Mouse (Mus musculus): ENCODE data around the gene B3galt6. TPM values are rescaled to one million over a fixed set of nuclear protein-coding genes. Genes with fewer than 3 reads are reported as not detected.

The B3galt6 gene
- polyA plus RNA-seq, 1 experiment from 2014 or later = 8.8 TPM

- Histone ChIP-seq H3K27ac (replicated peaks) (no peak overlapping the region), H3K36me3 (peaks cover 84% of the 10 kb centered on the region), H3K4me2 (no peak overlapping the region), H3K4me1 (no peaks in the 10 kb centered on the region), H3K9me3 (no peaks in the 10 kb centered on the region), H3K9ac (no peak overlapping the region), H3K27me3 (replicated peaks) (no peaks in the 10 kb centered on the region), H3K4me3 (no peak overlapping the region)
- ATAC-seq (ENCODE audit: extremely low read depth, insufficient number of reproducible peaks, low FRiP score, low TSS enrichment) = no peak; the same call in 1 of the 2 replicates
- WGBS = 93% methylated on average over 6 of the region's 6 CpGs
Measured at GRCm38 (mm10) chr4:155955491-155955890, 37.0 kb downstream of the B3galt6 start.

DNA sequence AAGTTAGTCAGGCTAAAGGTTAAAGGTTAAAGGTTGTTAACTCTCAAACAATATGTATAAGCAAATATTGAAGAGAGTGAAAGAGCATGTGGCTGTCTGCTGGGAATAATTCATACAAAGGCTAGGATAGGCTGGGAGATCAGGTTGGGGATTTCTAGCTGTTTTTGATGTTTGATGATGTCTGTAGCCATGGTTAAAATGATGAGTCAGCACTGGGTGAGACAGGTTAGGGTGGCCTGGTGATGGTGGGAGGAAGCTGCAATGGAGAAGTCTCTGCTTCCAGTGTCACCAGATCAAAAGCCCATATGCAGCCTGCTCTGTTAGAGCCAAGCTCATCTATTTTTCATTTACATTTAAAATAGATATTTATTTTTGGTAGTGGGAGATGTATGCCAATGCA lies 45.4 kb downstream of the B3galt6 start:
- no peak for ATAC-seq (ENCODE audit: extremely low read depth, insufficient number of reproducible peaks, low FRiP score, low TSS enrichment)
- peaks cover 57% of the 10 kb centered on the region for H3K36me3 ChIP-seq

GRCm38 (mm10) chr4:155944271-155944670 lies 48.2 kb downstream of the B3galt6 start:
- H3K36me3 ChIP-seq = peaks cover 29% of the 10 kb centered on the region
- WGBS = under 1% methylated on average over 17 of the region's 17 CpGs
- H3K4me1 ChIP-seq = peaks cover 25% of the 10 kb centered on the region
- H3K4me3 ChIP-seq = peak overlapping the region; percentile 99
- H3K9ac ChIP-seq = peak overlapping the region; percentile 97
- no peak for ATAC-seq (ENCODE audit: extremely low read depth, insufficient number of reproducible peaks, low FRiP score, low TSS enrichment)
- peak overlapping the region; percentile 77 for H3K27ac ChIP-seq (replicated peaks)
- H3K9me3 ChIP-seq = no peaks in the 10 kb centered on the region
- H3K4me2 ChIP-seq = peak overlapping the region; percentile 97
- no peaks in the 10 kb centered on the region; the same call in 1 of the 2 replicates for H3K27me3 ChIP-seq (replicated peaks)

More for the DNA sequence above, 45.4 kb downstream of the B3galt6 start:
- no peak overlapping the region for H3K4me3 ChIP-seq
- no peak overlapping the region for H3K27ac ChIP-seq (replicated peaks)
- no peaks in the 10 kb centered on the region for H3K27me3 ChIP-seq (replicated peaks)
- peaks cover 25% of the 10 kb centered on the region for H3K4me1 ChIP-seq
- H3K4me2 ChIP-seq = no peak overlapping the region
- no peaks in the 10 kb centered on the region for H3K9me3 ChIP-seq
- no peak overlapping the region for H3K9ac ChIP-seq

- H3K4me3 ChIP-seq = peak within 1 kb of the TSS; percentile 99
- peak; percentile 91 for ATAC-seq (ENCODE audit: extremely low read depth, insufficient number of reproducible peaks, low FRiP score, low TSS enrichment)
- H3K36me3 ChIP-seq = peaks cover 23% of the 10 kb centered on the region
- H3K27me3 ChIP-seq (replicated peaks) = no peaks in the 10 kb centered on the region; the same call in 1 of the 2 replicates
- H3K27ac ChIP-seq (replicated peaks) = peak within 1 kb of the TSS; percentile 84
- peak within 1 kb of the TSS; percentile 97 for H3K9ac ChIP-seq
- WGBS = under 1% methylated on average over 73 of the region's 85 CpGs
- H3K4me2 ChIP-seq = peak within 1 kb of the TSS; percentile 97
- no peaks in the 10 kb centered on the region for H3K9me3 ChIP-seq
- peaks cover 25% of the 10 kb centered on the region for H3K4me1 ChIP-seq
Measured at GRCm38 (mm10) chr4:155943534-155944249, 48.8 kb downstream of the B3galt6 start, which contains the start of gene Ube2j2. TSS of gene Ube2j2 (plus strand) at chr4:155943831.

DNA sequence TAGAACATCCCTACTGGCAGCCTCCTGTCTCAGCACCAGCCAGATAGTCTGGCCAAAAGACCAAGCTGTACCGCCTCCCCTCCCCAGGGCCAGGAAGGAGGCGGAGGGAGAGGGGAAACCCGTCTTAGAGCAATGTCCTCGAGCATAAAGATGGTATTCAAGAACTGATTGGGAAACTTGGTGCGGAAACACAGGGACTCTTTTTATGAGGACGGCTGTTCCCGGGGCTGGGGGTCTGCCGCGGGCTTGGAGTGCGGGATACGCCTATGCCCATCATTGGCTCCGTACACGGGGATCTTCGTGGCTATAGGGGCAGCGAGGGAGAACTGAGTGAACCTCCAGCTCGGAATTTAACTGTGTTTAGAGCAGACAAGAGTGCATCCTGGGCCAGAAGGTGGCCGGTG lies 49.4 kb downstream of the B3galt6 start:
- peak overlapping the region; percentile 99 for H3K4me3 ChIP-seq
- H3K9ac ChIP-seq = peak overlapping the region; percentile 83
- H3K27ac ChIP-seq (replicated peaks) = peak overlapping the region; percentile 84
- H3K36me3 ChIP-seq = peaks cover 17% of the 10 kb centered on the region
- H3K4me2 ChIP-seq = peak overlapping the region; percentile 97
- H3K27me3 ChIP-seq (replicated peaks) = no peaks in the 10 kb centered on the region; the same call in 1 of the 2 replicates
- no peak for ATAC-seq (ENCODE audit: extremely low read depth, insufficient number of reproducible peaks, low FRiP score, low TSS enrichment)
- H3K9me3 ChIP-seq = no peaks in the 10 kb centered on the region
- peaks cover 25% of the 10 kb centered on the region for H3K4me1 ChIP-seq
- 1% methylated on average over 17 of the region's 17 CpGs for WGBS

Other genes with a start within 250 kb of the B3galt6 start
- gene Atad3a, start 231.6 kb downstream of the B3galt6 start, polyA plus RNA-seq (2015; fragmentation: Nextera tagmentation; extraction: Ambion mirVana) = 87.7 and 93.2 TPM in 2 replicates
- gene Vwa1, start 218.0 kb downstream of the B3galt6 start, polyA plus RNA-seq (2015; fragmentation: Nextera tagmentation; extraction: Ambion mirVana) = 3.5 and 3.7 TPM in 2 replicates
- gene Tmem88b, start 206.8 kb downstream of the B3galt6 start, polyA plus RNA-seq (2015; fragmentation: Nextera tagmentation; extraction: Ambion mirVana) = 4.2 and 5.3 TPM in 2 replicates
- not detected in 2 replicates for gene Ankrd65, start 202.2 kb downstream of the B3galt6 start, polyA plus RNA-seq (2015; fragmentation: Nextera tagmentation; extraction: Ambion mirVana)
- gene Mrpl20, start 189.8 kb downstream of the B3galt6 start, polyA plus RNA-seq (2015; fragmentation: Nextera tagmentation; extraction: Ambion mirVana) = 138 and 157 TPM in 2 replicates
- gene Ccnl2, start 180.2 kb downstream of the B3galt6 start, polyA plus RNA-seq (2015; fragmentation: Nextera tagmentation; extraction: Ambion mirVana) = 97.1 and 113 TPM in 2 replicates
- 126 and 144 TPM in 2 replicates for gene Aurkaip1, start 161.4 kb downstream of the B3galt6 start, polyA plus RNA-seq (2015; fragmentation: Nextera tagmentation; extraction: Ambion mirVana)
- 56.7 and 59.3 TPM in 2 replicates for gene Mxra8, start 153.0 kb downstream of the B3galt6 start, polyA plus RNA-seq (2015; fragmentation: Nextera tagmentation; extraction: Ambion mirVana)
- gene Dvl1, start 145.2 kb downstream of the B3galt6 start, polyA plus RNA-seq (2015; fragmentation: Nextera tagmentation; extraction: Ambion mirVana) = 2.8 and 2.9 TPM in 2 replicates
- 0.09 and 0.11 TPM in 2 replicates for gene Tas1r3, start 129.3 kb downstream of the B3galt6 start, polyA plus RNA-seq (2015; fragmentation: Nextera tagmentation; extraction: Ambion mirVana)
- 9.1 and 9.8 TPM in 2 replicates for gene Cptp, start 123.2 kb downstream of the B3galt6 start, polyA plus RNA-seq (2015; fragmentation: Nextera tagmentation; extraction: Ambion mirVana)
- gene Ints11, start 123.1 kb downstream of the B3galt6 start, polyA plus RNA-seq (2015; fragmentation: Nextera tagmentation; extraction: Ambion mirVana) = 36.0 and 36.4 TPM in 2 replicates
- 32.5 and 33.1 TPM in 2 replicates for gene Pusl1, start 100.9 kb downstream of the B3galt6 start, polyA plus RNA-seq (2015; fragmentation: Nextera tagmentation; extraction: Ambion mirVana)
- 8.8 and 10.4 TPM in 2 replicates for gene Acap3, start 100.8 kb downstream of the B3galt6 start, polyA plus RNA-seq (2015; fragmentation: Nextera tagmentation; extraction: Ambion mirVana)
- gene Ube2j2, start 48.8 kb downstream of the B3galt6 start, polyA plus RNA-seq (2015; fragmentation: Nextera tagmentation; extraction: Ambion mirVana) = 72.0 and 81.6 TPM in 2 replicates
- 20.3 and 32.8 TPM in 2 replicates for gene C1qtnf12, start 30.3 kb downstream of the B3galt6 start, polyA plus RNA-seq (2015; fragmentation: Nextera tagmentation; extraction: Ambion mirVana)
- 127 and 136 TPM in 2 replicates for gene Sdf4, start 223 bp upstream of the B3galt6 start, polyA plus RNA-seq (2015; fragmentation: Nextera tagmentation; extraction: Ambion mirVana)
- gene Tnfrsf4, start 21.2 kb upstream of the B3galt6 start, polyA plus RNA-seq (2015; fragmentation: Nextera tagmentation; extraction: Ambion mirVana) = 0.42 and 0.47 TPM in 2 replicates
- 1.9 and 2.0 TPM in 2 replicates for gene Tnfrsf18, start 33.5 kb upstream of the B3galt6 start, polyA plus RNA-seq (2015; fragmentation: Nextera tagmentation; extraction: Ambion mirVana)
- gene Ttll10, start 66.8 kb upstream of the B3galt6 start, polyA plus RNA-seq (2015; fragmentation: Nextera tagmentation; extraction: Ambion mirVana) = 0.60 and 0.66 TPM in 2 replicates
- gene 9430015G10Rik, start 117.3 kb upstream of the B3galt6 start, polyA plus RNA-seq (2015; fragmentation: Nextera tagmentation; extraction: Ambion mirVana) = 16.2 and 18.0 TPM in 2 replicates
- gene Rnf223, start 137.9 kb upstream of the B3galt6 start, polyA plus RNA-seq (2015; fragmentation: Nextera tagmentation; extraction: Ambion mirVana) = 0.16 and 0.22 TPM in 2 replicates
- 43.8 and 45.3 TPM in 2 replicates for gene Agrn, start 204.8 kb upstream of the B3galt6 start, polyA plus RNA-seq (2015; fragmentation: Nextera tagmentation; extraction: Ambion mirVana)
- 3.5 and 4.3 TPM in 2 replicates for gene Isg15, start 208.2 kb upstream of the B3galt6 start, polyA plus RNA-seq (2015; fragmentation: Nextera tagmentation; extraction: Ambion mirVana)
- 3.2 and 3.3 TPM in 2 replicates for gene AW011738, start 210.7 kb upstream of the B3galt6 start, polyA plus RNA-seq (2015; fragmentation: Nextera tagmentation; extraction: Ambion mirVana)
- 2.7 and 3.0 TPM in 2 replicates for gene Perm1, start 223.2 kb upstream of the B3galt6 start, polyA plus RNA-seq (2015; fragmentation: Nextera tagmentation; extraction: Ambion mirVana)
- 13.1 and 13.3 TPM in 2 replicates for gene Plekhn1, start 242.2 kb upstream of the B3galt6 start, polyA plus RNA-seq (2015; fragmentation: Nextera tagmentation; extraction: Ambion mirVana)
- 39.3 and 41.8 TPM in 2 replicates for gene Noc2l, start 243.4 kb upstream of the B3galt6 start, polyA plus RNA-seq (2015; fragmentation: Nextera tagmentation; extraction: Ambion mirVana)

All from heart, embryonic 13.5 days (tissue).